Mouse (Mus musculus) forebrain, embryonic 10.5 days (tissue): ENCODE data around the gene Asgr2. TPM values are rescaled to one million over a fixed set of nuclear protein-coding genes. Genes with fewer than 3 reads are reported as not detected.
A peak's percentile ranks its signal among the peaks of the same experiment; 100 is the strongest.
"Not testable (repeated sequence)": the region's sequence is repeated elsewhere in the genome, so short reads cannot be mapped to it uniquely, and the experiment has no call there.

Experiments used
- DNase-seq: peaks from one replicate; pipeline ENCODE4 v3.0.0-alpha.2; 2017; ENCODE audit warnings: low spot score; ENCODE audit errors: extremely low spot score
- H3K27ac ChIP-seq: fragments of 300-500 bp; sonication (generic); 2 replicates; pipeline ENCODE4 v1.5.1; 2016; ENCODE audit warnings: mild to moderate bottlenecking
- H3K27me3 ChIP-seq: fragments of 300-500 bp; sonication (generic); 2 replicates; pipeline ENCODE4 v1.6.1; 2016; ENCODE audit warnings: mild to moderate bottlenecking; ENCODE audit not compliant: poor library complexity, severe bottlenecking
- H3K36me3 ChIP-seq: fragments of 300-500 bp; sonication (generic); replicated peaks from 2 replicates; pipeline ENCODE4 v1.6.1; 2016; ENCODE audit warnings: mild to moderate bottlenecking, moderate library complexity
- H3K4me1 ChIP-seq: fragments of 300-500 bp; sonication (generic); 2 replicates; pipeline ENCODE4 v1.6.1; 2016
- H3K4me3 ChIP-seq: fragments of 300-500 bp; sonication (generic); 2 replicates; pipeline ENCODE4 v1.5.1; 2016; ENCODE audit warnings: mild to moderate bottlenecking, moderate library complexity
- H3K9me3 ChIP-seq: fragments of 300-500 bp; sonication (generic); 2 replicates; pipeline ENCODE4 v1.6.1; 2016; ENCODE audit warnings: mild to moderate bottlenecking, moderate library complexity
- WGBS: fragments of 180-500 bp; shearing (Covaris S2); methylation state at CpG from one replicate; pipeline ENCODE4 v1.1.7; 2016; 5-methylcytosine and 5-hydroxymethylcytosine counted together
- polyA plus RNA-seq: library from polyadenylated mRNA; unstranded; fragments of >200 nt; fragmentation: Nextera tagmentation; extraction: Ambion mirVana; gene quantifications from 2 replicates; pipeline ENCODE4 v1.2.1, GENCODE M21; 2016

Asgr2 gene
- polyA plus RNA-seq, 1 experiment from 2014 or later, result not detected

DNA sequence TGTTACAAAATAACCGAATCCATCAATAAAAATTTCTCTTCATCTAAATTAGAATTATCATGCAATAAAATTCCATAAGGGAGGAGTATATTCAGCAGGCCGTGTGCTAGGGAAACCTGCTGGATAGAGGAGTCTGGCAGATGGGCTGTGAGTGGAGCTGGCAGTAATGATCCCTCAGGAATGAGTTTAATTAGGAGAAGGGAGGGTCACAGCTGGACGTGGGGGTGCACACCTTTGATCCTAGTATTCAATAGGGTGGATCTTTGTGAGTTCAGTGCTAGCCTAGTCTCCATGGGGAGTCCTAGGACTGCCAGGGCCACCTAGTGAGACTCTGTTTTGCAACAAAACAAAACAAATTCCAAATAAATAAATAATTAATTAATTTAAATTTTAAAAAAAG is 24.2 kb upstream of the Asgr2 start:
- peaks cover under 1% of the 10 kb centered on the region; the same call in 1 of the 2 replicates for H3K9me3 ChIP-seq
- H3K27ac ChIP-seq, result no peak overlapping the region
- WGBS, result 37% methylated on average over 3 of the region's 3 CpGs
- H3K4me3 ChIP-seq, result no peak overlapping the region
- H3K4me1 ChIP-seq, result peaks cover 22% of the 10 kb centered on the region
- no peaks in the 10 kb centered on the region for H3K36me3 ChIP-seq
- no peak for DNase-seq
- no peaks in the 10 kb centered on the region for H3K27me3 ChIP-seq

- WGBS, result 77% methylated on average over 6 of the region's 6 CpGs
- Histone ChIP-seq H3K9me3 (no peaks in the 10 kb centered on the region), H3K4me1 (peaks cover 25% of the 10 kb centered on the region), H3K36me3 (no peaks in the 10 kb centered on the region), H3K27me3 (no peaks in the 10 kb centered on the region), H3K27ac (no peak overlapping the region), H3K4me3 (no peak overlapping the region)
- DNase-seq, result no peak
These were observed 22.4 kb upstream of the Asgr2 start for GRCm38 (mm10) chr11:70070057-70070456.

DNA sequence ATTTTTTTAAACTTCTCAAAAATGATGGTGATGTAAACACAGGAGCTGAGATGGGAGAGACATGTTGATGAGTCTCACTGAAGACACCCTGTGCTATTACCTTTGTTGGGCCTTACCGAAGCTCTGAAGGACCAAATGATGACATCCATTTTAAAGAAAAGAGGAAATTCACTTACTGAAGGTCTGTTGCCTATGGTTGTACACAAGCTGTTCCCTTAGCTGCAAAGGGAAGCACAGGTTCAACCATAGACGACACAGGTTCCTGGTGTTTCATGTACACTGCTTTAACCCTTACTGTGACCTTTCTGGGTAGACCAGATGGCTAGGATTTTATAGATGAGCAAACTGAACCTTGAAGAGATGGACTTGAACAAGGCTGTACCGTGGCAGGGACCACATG is 21.8 kb upstream of the Asgr2 start:
- H3K4me1 ChIP-seq, result peaks cover 26% of the 10 kb centered on the region
- not testable (repeated sequence) for H3K9me3 ChIP-seq, H3K36me3 ChIP-seq, DNase-seq, H3K27ac ChIP-seq, H3K27me3 ChIP-seq, H3K4me3 ChIP-seq
- WGBS, result 84% methylated on average over 3 of the region's 3 CpGs

GRCm38 (mm10) chr11:70074379-70075071 is 17.9 kb upstream of the Asgr2 start:
- Histone ChIP-seq H3K36me3 (no peaks in the 10 kb centered on the region), H3K4me3 (peak overlapping the region; percentile 27), H3K4me1 (peaks cover 4% of the 10 kb centered on the region), H3K9me3 (no peaks in the 10 kb centered on the region), H3K27me3 (no peaks in the 10 kb centered on the region), H3K27ac (peak overlapping the region; percentile 60; the same call in 1 of the 2 replicates)
- peak; percentile 72 for DNase-seq
- WGBS, result 37% methylated on average over 17 of the region's 17 CpGs

DNA sequence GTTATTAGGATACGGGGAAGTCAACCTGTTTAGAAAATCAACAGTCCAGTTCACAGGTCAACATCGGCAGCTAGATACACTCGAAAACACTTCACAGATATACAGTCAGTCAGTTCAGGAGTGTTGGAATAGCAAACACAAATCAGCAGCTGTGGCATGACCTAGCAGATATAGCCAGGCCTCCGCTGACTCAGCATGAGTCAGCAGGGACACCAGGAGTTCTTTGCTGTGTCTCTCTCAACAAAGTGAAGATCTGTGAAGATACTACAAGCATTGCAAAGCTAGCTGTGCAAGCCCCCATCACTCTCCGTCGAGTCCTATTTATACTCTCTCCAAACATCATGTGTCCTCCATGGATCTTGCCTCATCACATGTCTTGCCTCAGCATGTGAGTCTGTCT is 16.9 kb upstream of the Asgr2 start:
- H3K27me3 ChIP-seq, result no peaks in the 10 kb centered on the region
- peaks cover 4% of the 10 kb centered on the region for H3K4me1 ChIP-seq
- DNase-seq, result no peak
- H3K4me3 ChIP-seq, result no peak overlapping the region
- no peak overlapping the region for H3K27ac ChIP-seq
- 90% methylated on average over 6 of the region's 6 CpGs for WGBS
- H3K36me3 ChIP-seq, result no peaks in the 10 kb centered on the region
- no peaks in the 10 kb centered on the region for H3K9me3 ChIP-seq

GRCm38 (mm10) chr11:70077441-70077840 is 15.0 kb upstream of the Asgr2 start:
- Histone ChIP-seq H3K4me1 (peaks cover 4% of the 10 kb centered on the region), H3K4me3 (no peak overlapping the region), H3K9me3 (no peaks in the 10 kb centered on the region), H3K36me3 (no peaks in the 10 kb centered on the region), H3K27me3 (no peaks in the 10 kb centered on the region), H3K27ac (no peak overlapping the region)
- WGBS, result 76% methylated on average over 3 of the region's 3 CpGs
- no peak for DNase-seq

DNA sequence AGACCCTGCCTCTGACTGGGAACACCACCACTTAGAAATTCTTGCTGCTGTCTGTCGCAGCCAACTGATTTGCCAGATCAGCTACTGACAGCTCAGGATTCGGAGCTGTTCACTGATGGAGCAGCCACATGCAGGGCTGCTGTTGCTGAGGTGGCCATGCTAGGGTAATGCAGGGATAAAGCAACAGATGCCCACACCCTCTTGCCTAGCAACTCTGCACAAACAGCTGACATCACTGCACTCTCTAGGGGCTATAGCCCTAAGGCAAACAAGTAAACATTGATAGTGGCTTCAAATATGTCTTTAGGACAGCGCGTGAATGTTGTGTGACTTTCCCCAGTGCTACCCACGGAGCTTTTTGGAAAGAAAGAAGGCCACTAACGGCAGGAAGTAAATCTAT is 13.3 kb upstream of the Asgr2 start:
- DNase-seq, result no peak
- H3K4me3 ChIP-seq, result no peak overlapping the region
- no peaks in the 10 kb centered on the region for H3K9me3 ChIP-seq
- H3K27ac ChIP-seq, result no peak overlapping the region
- no peaks in the 10 kb centered on the region for H3K27me3 ChIP-seq
- 82% methylated on average over 6 of the region's 6 CpGs for WGBS
- H3K4me1 ChIP-seq, result peaks cover 4% of the 10 kb centered on the region
- H3K36me3 ChIP-seq, result no peaks in the 10 kb centered on the region

DNA sequence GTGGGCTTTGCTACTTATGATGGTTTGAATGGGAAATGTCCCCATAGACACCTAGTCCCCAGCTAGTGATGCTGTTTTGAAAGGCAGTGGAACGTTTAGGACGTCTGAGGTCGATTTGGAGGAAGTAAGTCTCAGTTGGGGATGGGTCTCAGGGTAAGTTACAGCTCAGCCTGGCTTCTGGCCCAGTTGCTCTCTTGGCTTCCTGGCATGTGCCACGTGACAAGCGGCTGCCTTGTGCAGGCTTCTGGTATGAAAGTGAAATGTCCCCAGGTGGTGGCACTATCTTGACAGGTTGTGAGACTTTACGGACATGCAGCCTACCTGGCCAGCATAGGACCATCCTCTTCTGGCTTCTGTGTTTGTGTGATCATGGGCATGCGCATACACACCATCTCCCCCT is 12.5 kb upstream of the Asgr2 start:
- no peak overlapping the region for H3K27ac ChIP-seq
- H3K36me3 ChIP-seq, result no peaks in the 10 kb centered on the region
- H3K4me3 ChIP-seq, result no peak overlapping the region
- no peaks in the 10 kb centered on the region for H3K27me3 ChIP-seq
- no peak for DNase-seq
- 87% methylated on average over 7 of the region's 7 CpGs for WGBS
- H3K9me3 ChIP-seq, result no peaks in the 10 kb centered on the region
- H3K4me1 ChIP-seq, result peaks cover 2% of the 10 kb centered on the region

DNA sequence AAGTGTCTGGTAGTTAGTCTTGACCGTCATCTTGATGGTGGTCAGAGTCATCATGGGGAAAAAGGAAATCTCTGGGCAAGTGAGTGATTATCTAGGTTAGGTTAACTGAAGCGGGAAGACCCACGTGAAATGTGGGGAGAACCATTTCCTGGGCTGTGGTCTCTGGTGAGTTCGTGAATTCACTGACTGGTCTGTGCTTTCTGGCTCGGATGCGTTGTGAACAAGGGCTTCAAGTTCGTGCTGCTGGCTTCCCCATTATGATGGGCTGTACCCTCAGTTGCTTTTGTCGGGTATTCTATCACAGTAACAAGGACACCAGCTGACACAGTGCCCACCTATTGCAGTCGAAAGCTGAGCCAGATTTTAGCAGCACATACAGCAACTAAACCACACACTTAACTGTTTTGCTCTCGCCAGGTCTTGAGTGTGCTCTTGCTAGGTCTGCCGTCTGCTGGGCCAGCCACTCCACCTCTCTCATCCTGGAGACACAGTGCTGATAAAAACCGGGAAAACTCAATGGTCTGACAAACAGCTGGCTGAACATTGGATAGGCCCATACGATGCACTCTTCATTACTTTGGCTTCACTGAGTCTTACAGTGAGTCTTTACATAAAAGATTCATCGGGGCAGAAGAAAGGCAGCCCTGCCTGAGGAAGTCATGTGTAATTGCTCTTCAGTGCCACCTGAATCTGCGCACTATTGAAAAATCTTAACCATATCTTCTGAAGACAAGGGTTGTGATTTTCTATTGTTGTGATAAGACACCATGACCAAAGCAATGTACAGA is 11.4 kb upstream of the Asgr2 start:
- Histone ChIP-seq H3K36me3 (no peaks in the 10 kb centered on the region), H3K4me3 (no peak overlapping the region), H3K27me3 (no peaks in the 10 kb centered on the region), H3K4me1 (no peaks in the 10 kb centered on the region), H3K9me3 (no peaks in the 10 kb centered on the region), H3K27ac (no peak overlapping the region)
- WGBS, result 88% methylated on average over 15 of the region's 15 CpGs
- no peak for DNase-seq

- H3K9me3 ChIP-seq, result no peaks in the 10 kb centered on the region; the same call in 1 of the 2 replicates
- H3K27ac ChIP-seq, result 0 out of 2 replicates have a peak overlapping the region, but pooled peaks have one; percentile 8
- no peaks in the 10 kb centered on the region for H3K36me3 ChIP-seq
- no peak for DNase-seq
- no peaks in the 10 kb centered on the region for H3K27me3 ChIP-seq
- H3K4me1 ChIP-seq, result no peaks in the 10 kb centered on the region
- H3K4me3 ChIP-seq, result no peak overlapping the region
- WGBS, result 84% methylated on average over 8 of the region's 8 CpGs
These were observed 7.9 kb upstream of the Asgr2 start for GRCm38 (mm10) chr11:70084563-70084962.

DNA sequence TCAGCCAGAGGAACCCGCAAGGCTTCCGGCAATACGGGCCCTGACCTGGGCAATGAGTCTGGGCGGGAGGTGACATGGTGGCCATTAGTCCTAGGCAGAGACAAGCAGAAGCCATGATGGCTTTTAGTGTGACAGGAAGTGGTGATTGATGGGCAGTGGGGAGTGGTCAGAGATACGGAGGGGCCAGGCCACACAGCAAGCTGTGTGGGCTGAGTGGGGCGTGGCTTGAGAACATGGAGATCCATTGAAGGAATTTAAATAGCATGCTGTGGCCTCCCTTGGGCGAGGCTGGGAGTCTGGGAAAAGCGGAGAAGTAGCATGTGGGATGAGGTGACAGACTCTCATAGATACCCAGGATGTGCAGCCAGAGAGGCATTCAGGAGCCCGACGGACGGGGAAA is 5.0 kb downstream of the Asgr2 start:
- no peak for DNase-seq
- Histone ChIP-seq H3K36me3 (no peaks in the 10 kb centered on the region), H3K27me3 (no peaks in the 10 kb centered on the region), H3K4me3 (no peak overlapping the region), H3K4me1 (no peaks in the 10 kb centered on the region), H3K9me3 (no peaks in the 10 kb centered on the region), H3K27ac (no peak overlapping the region)
- WGBS, result 85% methylated on average over 11 of the region's 11 CpGs

GRCm38 (mm10) chr11:70099102-70099501 is 6.7 kb downstream of the Asgr2 start:
- 80% methylated on average over 2 of the region's 2 CpGs for WGBS

GRCm38 (mm10) chr11:70099809-70100208 is 7.4 kb downstream of the Asgr2 start:
- 81% methylated on average over 2 of the region's 2 CpGs for WGBS
- no peaks in the 10 kb centered on the region for H3K36me3 ChIP-seq

More at GRCm38 (mm10) chr11:70099102-70099501, 6.7 kb downstream of the Asgr2 start:
- no peaks in the 10 kb centered on the region for H3K36me3 ChIP-seq
- no peak overlapping the region for H3K27ac ChIP-seq
- H3K9me3 ChIP-seq, result no peaks in the 10 kb centered on the region
- H3K4me3 ChIP-seq, result no peak overlapping the region
- no peak for DNase-seq
- no peaks in the 10 kb centered on the region for H3K4me1 ChIP-seq
- H3K27me3 ChIP-seq, result no peaks in the 10 kb centered on the region

More at GRCm38 (mm10) chr11:70099809-70100208, 7.4 kb downstream of the Asgr2 start:
- no peaks in the 10 kb centered on the region for H3K4me1 ChIP-seq
- DNase-seq, result no peak
- H3K27me3 ChIP-seq, result no peaks in the 10 kb centered on the region
- H3K27ac ChIP-seq, result no peak overlapping the region
- no peak overlapping the region for H3K4me3 ChIP-seq
- H3K9me3 ChIP-seq, result no peaks in the 10 kb centered on the region
